Mouse (Mus musculus): ENCODE measurements around the gene Osbpl11.
"Not testable (repeated sequence)": the region's sequence is repeated elsewhere in the genome, so short reads cannot be mapped to it uniquely, and the experiment has no call there.

The Osbpl11 gene

DNA sequence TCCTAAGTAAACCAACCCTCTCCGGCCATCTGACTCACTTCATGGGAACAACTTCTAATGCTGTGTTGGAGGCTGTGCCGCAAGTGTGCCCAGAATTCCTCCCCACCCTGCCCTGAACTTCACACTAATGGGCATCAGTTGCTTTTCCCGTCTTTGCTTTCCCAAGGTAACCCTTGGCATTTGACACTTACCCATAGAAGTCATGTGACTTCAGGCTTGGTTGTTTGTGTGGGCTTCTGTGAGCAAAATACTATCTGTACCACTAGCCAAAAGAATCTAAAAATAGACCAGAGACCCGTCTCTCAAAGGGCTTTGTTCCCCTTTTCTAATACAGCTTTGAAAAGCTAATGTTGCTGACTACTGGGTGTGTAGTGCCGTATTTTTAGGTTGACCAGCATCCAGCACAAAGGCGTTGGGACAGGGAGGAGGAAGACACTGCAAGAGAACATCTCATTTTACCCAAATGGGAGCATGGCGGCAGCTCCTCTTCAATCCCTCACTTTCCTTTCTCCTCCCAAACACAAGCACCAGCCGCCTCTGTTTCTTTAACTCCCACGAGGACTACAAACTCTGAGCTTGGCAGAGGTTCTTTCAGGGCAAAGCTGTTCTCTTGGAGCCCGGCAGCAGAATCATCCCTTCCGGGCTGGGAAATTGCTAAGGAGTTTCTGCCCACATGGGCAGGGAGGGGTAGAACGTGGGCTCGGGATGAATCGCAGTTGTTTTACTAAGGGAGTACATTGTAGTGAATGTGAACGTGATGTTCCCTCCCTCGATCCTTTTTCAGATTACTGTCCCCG lies 6.4 kb upstream of the Osbpl11 start:
- peak; percentile 82 for DNase-seq

DNA sequence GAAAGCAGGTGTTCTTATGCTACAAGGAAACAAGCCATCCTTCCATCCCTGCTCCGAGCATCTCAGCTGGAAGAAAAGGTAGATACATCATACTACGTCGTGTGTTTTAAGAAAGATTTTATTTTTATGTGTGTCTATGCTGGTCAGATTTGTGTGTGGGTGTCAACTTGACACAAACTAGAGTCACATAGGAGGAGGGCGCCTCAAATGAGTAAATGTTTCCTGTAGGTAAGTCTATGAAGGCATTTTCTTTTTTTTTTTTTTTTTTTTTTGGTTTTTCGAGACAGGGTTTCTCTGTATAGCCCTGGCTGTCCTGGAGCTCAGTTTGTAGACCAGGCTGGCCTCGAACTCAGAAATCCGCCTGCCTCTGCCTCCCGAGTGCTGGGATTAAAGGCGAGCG lies 5.6 kb upstream of the Osbpl11 start:
- DNase-seq, result not testable (repeated sequence)

DNA sequence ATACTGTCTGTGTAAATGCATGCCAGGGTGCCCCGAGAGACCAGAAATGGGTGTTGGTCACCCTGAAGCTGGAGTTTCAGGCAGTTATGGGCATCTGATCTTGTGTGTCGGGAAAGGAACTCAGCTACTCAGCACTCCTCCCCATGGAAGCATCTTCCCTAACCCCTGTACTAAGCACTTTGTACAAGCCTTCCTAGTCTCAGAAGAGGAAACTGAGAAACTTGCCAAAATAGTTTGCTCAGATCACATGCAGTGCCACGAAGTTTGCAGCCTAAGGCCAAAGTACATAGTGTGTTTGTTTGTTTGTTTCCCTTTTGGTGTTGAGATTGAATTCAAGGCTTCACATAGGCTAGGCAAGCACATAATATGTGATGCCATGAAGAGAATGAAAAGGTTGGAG lies 5.0 kb upstream of the Osbpl11 start:
- DNase-seq, result peak; percentile 43

DNA sequence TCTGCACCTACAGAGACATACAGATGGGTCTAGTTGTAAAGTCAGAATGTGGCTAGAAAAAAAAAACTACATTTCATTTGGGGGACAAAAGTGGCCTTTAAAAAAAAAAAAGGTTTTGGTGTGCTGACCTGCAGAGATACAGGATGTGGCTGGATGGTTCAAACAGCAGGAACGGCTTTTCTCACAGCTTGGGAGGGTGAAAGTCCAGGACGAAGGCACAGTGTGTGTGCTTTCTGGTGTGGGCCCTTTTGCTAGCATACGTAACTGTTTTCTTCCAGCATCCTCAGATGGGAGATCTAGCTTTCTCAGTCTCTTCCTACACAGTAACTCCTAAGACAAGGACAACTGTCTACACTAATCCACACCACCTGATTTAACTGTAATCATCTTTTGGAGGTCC lies 4.1 kb upstream of the Osbpl11 start:
- DNase-seq, result no peak

GRCm38 (mm10) chr16:33185261-33186046 lies 583 bp downstream of the Osbpl11 start:
- DNase-seq, result no peak

- DNase-seq, result no peak
Observed at GRCm38 (mm10) chr16:33186134-33186533, 1.3 kb downstream of the Osbpl11 start.

DNA sequence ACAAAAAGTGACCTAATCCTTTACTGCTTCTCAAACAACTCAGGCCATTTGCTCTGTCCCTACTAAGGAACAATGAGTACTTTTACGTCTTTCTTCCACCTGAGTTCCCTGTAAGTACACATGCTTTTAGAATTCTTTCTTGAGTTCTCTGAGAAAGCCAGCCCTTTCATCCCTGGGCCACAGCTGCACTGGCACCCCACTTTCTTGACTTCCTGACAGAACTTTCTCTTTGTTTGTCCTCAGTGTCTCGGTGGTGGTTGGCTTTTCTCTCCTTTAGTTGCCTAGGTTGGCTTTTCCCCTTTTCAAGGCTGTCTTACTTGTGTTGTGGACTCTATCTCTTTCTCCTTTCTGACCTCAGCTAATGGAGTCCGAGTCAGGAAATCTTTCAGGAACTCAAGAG lies 3.2 kb downstream of the Osbpl11 start:
- no peak for DNase-seq

DNA sequence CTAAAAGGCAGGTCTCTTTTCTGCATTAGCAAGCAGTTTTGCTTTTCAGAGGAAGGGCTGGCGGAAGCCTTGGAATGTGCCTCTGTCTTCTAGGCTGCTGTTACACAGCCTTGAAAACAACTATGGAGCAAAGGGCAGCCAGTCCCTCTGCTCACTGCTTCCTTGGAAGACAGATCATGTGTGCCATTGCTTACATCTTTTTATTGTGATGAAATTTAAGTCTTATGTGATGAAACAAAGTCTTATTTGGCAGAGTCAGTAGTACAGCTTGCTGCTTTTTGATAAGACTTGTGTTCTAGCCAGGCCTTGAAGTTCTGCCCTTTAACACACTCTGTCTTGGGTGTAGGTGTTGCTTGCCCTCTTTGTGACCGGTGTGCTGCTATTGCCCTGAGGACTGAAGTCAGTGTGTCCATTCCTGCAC lies 6.8 kb downstream of the Osbpl11 start:
- no peak for DNase-seq

- no peak for DNase-seq
Observed at GRCm38 (mm10) chr16:33192280-33192679, 7.4 kb downstream of the Osbpl11 start.

- no peak for DNase-seq
Observed at GRCm38 (mm10) chr16:33193649-33194048, 8.8 kb downstream of the Osbpl11 start.

GRCm38 (mm10) chr16:33195686-33196313 lies 10.9 kb downstream of the Osbpl11 start:
- DNase-seq, result no peak

GRCm38 (mm10) chr16:33196578-33196977 lies 11.7 kb downstream of the Osbpl11 start:
- no peak for DNase-seq

- no peak for DNase-seq
Observed at GRCm38 (mm10) chr16:33200589-33200988, 15.7 kb downstream of the Osbpl11 start.

- no peak for DNase-seq
Observed at GRCm38 (mm10) chr16:33210812-33211211, 25.9 kb downstream of the Osbpl11 start.

DNA sequence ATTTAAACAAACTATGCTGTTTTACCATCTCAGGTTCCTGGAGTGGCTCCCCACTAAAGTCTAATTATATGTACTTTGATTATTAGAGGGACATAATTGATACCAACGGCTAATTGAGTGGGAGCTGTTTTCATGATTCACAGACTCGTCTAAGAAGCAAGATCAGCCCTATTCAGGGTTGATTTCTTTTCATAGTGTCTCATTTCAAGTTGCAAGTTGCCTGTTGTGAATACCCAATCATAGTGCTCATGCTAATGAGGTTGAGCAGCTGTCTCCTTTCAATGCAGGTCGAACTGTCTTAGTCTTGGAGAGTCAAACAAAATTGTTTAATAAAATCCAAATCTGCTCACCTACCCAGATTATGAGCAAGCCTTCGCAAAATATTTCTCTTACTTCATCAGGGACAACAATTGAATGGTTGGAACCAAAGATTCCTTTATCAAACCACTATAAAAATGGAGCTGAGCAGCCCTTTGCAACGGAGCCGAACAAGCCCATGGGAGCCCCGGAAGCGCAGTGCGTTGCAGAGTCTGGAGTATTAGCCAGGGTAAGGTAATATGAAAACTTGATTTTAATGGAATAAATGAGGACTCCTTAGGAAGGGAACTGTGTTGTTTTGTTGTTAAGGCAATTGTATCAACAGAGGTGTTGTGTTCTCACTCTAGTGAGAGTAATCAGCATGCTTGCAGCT lies 31.6 kb downstream of the Osbpl11 start:
- DNase-seq, result no peak

- DNase-seq, result not testable (repeated sequence)
Observed at GRCm38 (mm10) chr16:33217553-33218085, 32.7 kb downstream of the Osbpl11 start.

DNA sequence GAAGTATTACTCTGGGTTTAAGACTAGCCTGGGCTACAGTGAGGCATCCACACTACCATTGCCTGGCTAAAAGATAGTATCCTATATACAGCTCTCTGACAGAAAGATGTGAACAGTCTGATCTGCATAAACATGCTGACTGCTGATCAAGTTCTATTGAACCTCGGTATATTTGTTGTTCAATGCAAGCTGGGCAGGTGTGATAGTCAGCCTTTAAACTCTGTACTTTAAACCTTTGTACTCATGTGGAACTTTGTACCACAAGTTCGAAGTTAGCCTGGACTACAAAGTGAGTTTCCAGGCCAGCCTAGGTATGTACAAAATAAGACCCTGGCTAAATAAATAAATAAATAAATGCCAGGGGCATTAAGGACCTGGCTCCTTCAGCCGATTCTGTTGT lies 37.6 kb downstream of the Osbpl11 start:
- no peak for DNase-seq

- no peak for DNase-seq
Observed at GRCm38 (mm10) chr16:33224381-33224780, 39.5 kb downstream of the Osbpl11 start.

DNA sequence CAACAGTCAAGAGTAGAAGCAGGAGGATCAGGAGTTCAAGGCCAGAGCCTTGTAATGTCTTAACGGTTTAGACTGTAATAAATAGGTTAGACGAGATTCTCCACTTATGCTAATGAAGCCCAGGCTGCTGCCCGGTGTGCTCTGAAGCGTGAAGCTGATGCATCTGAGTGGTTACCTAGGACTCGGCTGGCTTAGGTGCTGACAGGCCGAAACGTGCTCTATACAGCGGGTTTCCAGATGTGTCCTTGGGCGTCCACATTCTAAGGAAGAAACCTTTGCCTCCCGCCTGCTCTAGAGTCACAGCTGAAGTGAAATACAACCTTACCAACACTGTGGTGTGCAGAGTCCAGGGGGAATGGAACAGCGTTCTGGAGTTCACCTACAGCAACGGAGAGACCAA lies 49.3 kb downstream of the Osbpl11 start:
- no peak for DNase-seq

DNA sequence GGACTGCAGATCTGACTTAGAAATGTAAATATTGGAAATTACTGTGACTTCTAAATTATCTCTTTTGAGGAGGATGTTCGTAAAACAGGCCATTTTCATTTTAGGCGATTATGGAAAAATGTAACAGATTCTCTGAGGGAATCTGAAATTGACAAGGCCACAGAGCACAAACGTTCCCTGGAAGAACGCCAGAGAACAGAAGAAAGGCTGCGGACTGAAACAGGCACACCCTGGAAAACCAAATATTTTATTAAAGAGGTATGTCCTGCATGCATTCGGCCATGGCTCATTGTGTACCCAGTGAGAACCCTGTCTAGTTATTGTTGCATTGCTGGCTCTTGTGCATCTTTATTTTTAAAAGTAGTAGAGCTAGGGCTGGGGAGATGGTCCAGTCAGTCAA lies 51.3 kb downstream of the Osbpl11 start:
- DNase-seq, result no peak

- no peak for DNase-seq
Observed at GRCm38 (mm10) chr16:33239305-33239704, 54.4 kb downstream of the Osbpl11 start.

- DNase-seq, result no peak
Observed at GRCm38 (mm10) chr16:33242046-33242445, 57.2 kb downstream of the Osbpl11 start.
